Mouse (Mus musculus) urinary bladder, adult 18-20 months (tissue): Measurements from ENCODE around the gene Pnp.
"Not testable (repeated sequence)": the region's sequence is repeated elsewhere in the genome, so short reads cannot be mapped to it uniquely, and the experiment has no call there.

Source experiments
- DNase-seq, 2 experiments: peaks; one replicate each; pipeline ENCODE4 v3.0.0; 2022; ENCODE audit warnings: low spot score in 2 of 2, mixed read lengths in 2 of 2

The Pnp gene

DNA sequence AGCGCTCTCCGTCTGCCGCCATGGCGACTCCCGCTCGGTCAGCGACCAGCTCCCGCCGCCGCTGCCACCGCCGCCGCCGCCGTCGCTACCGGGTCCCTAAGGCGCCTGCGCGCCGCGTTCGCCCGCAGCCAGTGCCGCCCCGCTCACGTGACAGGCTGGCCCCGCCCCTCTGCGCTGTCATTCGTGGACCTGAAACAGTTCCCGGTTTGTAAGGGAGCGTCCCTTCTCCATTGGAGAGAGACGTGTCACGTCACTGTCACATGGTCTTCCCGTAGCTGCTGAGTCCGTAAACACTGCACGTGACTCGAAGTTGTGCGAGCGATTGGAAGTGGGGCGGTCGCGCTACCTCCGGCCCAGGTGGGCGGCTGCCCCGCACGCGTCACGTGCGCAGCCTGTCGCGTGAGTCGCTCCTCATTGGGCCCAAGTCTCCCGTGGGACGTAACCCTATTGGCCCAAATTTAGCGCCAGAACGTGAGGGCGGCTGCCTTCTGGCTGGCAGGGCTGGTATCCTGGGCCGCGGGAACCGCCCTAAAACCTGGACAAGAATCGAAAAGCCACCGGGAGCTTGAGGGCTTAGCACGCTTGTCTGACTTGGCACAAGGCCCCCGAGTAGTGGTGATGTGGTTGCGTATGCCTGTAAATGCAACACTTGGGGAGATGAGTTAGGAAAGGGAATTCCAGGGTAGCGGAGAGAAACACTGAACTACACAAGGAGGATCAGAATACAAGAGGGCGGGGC is at the start of gene Pnp, which contains the start of gene Pip4p1:
TSS of gene Pnp (plus strand) at position 329 of the 739 bp plus-strand sequence.
TSS of gene Pip4p1 (minus strand) at position 103 of the 739 bp plus-strand sequence.
- DNase-seq, result peak; percentile 99

- DNase-seq, result no peak
Observed at GRCm38 (mm10) chr14:50891621-50892020, 39.3 kb upstream of the Pnp start.

DNA sequence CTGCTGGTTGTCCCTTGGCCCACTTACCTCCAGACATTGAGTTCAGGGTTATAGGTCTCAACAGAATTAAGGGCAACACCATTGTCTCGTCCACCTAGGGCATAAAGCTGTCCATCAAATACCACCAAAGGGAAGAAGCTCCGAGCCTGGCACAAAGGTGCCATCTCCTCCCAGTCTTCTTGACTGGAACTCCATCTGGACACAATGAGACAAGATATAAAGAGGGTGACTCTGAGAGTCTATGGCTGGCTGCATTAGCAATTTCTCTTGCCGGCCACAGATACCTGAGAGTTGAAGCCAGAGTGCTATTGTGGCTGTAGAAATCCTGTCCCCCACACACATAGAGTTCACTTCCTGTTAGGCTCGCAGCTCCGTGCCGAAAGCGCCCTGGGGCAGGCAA is 38.8 kb upstream of the Pnp start:
- no peak for DNase-seq

DNA sequence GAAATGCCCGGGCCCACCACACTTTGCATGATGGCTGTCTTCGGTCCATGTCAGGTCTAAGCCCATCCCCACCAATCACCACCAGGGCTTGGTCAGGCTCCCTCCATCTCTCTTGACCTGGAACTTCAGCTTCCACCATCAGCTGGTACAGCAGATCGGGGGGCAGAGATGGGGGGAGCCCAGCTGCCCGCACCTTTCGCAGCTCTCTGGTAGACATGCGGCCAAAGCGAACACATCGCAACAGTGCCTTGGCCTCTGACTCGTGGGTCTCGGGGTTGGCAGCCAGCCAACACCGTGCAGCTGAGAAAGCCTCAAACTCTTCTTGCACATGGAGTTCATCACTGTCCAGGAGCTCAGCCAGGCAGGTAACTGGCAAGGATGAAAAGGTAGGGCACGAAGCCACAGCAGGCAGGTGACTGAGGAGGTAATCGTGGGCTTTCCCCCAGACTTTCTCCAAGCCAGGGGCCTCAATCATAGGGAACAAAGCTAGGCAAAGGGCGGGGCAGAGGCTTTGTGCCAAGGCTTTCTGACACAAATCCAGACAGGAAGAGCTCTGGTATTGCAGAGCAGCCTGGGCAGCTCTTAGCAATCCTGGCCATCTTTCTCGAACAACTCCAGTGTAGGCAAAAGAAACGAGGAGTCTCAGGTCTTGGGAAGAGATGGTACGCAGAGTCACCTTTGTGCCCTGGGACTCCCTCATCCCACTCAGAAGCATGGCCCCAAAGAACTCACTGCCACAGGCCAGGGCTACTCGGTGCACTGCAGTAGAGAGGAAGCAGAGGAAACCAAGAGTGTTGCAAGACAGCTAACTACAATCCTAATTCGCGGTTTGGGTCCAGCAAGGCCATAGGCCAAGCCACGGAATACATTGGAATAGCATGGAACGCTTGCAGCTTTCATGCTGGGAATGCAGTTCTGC is 38.1 kb upstream of the Pnp start:
- DNase-seq, result no peak

- DNase-seq, result no peak
Observed at GRCm38 (mm10) chr14:50895407-50895806, 35.5 kb upstream of the Pnp start.

DNA sequence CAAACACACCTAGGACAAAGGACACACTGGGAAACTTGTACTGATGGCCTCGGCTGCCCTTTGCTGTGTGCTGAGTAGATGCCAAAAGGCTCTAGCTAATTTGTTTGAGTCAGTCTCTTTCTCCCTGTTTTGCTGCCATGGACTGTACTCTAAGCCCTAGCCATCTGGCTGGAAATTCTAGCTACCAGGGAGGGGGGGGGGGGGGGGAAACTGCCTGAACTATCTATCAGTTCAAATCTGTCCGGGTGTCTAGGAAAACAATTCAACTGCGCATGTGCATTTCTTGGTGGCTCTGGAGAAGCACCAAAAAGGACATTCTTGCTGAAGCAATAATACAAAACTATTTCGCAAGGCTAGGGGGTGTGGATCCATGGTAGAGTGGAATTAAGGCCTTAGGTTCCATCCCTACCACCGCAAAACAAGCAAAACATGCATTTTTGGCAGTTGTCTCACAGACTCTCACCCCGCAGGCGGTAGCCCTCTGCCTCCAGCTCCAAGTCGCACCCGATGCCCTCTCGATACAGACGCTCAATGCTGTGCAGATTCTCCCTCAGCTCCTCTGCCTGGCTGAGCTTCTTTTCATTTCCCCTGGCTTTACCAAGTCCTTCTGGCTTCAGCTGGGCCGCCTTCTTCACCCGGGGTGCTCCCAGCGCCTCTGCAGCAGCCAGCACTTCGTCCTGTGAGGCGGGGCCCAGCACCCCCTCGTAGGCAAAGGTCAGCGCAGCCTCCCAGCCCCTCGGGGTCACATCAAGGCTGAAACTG is 34.7 kb upstream of the Pnp start:
- peak; percentile 33 to 62 for DNase-seq

DNA sequence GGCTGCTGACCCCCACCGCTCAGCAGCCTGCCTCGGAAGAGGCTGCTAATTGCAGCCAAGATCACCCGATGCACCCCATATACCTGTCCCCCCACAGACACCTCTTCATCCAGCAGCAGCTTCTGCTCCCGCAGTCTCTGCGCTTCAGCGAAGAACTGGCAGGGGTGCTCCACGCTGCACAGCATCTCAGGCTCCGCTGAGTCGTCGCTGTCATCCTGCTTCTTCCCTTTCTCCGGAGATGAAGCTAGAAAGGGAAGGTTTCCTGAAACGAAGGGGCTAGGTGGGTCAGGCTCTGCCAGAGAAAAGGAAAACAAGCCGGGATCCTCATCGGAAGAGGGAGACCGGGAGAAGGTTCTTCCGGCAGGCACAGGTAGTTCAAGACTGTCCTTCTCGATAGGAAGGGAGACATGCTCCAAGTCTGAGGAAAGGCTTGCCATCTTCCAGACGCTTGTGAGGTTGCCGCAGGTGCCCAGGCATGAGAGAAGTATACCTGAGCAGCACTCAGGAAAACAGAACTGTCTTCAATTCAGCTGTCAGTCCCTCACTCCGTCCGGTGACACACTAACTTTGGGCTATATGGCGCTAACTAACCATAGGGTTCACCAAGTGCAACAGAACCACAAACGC is 34.0 kb upstream of the Pnp start:
- DNase-seq, result peak in 1 of 2 experiments; percentile 7

DNA sequence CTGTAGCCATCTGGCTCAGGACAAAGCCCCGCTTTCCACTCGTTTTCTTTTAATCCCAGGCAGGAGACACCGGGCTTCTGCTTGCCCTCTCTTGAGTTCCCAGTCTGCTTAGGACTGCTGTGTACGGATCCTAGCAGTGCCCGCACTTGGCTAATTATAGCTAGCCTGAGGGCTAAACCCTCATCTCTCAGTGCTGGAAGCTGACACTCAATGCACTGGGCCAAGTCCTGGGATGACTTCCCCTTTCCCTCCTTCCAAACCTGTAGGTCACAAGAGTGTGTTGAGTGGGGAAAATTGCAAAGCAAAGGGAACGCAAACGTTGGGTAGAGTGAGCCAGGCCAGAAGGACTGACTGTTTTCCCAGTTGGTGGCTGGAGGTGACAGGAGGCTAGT is 33.5 kb upstream of the Pnp start, which contains the start of gene Klhl33:
TSS of gene Klhl33 (minus strand) at position 134 of the 392 bp plus-strand sequence.
- no peak for DNase-seq

- DNase-seq, result not testable (repeated sequence)
Observed at GRCm38 (mm10) chr14:50897992-50898391, 32.9 kb upstream of the Pnp start.

GRCm38 (mm10) chr14:50903973-50904827 is 26.7 kb upstream of the Pnp start:
- DNase-seq, result no peak

GRCm38 (mm10) chr14:50904828-50905129 is 26.1 kb upstream of the Pnp start:
- DNase-seq, result no peak

DNA sequence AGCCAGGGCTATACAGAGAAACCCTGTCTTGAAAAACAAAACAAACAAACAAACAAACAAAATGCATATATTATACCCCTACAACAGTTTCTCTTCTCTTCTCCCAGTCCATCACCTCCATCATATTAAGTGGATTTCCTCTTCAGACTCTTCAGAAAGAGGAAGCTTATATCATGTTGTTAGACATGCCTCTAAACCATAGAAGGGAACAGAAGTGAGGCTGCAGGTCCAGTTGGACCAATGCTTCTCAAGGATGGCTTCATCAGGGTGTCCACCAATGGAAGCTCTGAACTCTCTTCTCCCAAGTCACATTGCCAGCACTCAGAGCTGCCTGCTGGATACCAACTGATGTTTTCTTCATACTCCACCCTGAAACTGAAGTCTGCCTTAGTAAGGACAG is 25.6 kb upstream of the Pnp start:
- DNase-seq, result not testable (repeated sequence)

DNA sequence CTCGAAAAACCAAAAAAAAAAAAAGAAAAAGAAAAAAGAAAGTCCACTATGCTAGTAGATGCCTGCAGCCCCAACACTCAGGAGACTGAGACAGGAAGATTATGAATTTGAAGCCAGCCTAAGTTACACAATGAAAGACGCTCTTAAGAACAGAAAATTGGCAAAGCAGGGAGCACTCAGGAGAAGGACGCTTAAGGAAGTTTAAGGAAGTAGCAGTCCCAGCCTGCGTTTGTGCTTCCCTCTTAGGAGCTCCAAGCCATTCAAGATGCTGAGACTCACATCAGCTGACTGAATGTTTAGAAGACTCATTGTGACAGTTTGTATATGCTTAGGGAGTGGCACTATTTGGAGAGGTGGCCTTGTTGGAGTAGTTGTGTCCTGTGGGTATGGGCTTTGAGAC is 22.8 kb upstream of the Pnp start:
- DNase-seq, result no peak

DNA sequence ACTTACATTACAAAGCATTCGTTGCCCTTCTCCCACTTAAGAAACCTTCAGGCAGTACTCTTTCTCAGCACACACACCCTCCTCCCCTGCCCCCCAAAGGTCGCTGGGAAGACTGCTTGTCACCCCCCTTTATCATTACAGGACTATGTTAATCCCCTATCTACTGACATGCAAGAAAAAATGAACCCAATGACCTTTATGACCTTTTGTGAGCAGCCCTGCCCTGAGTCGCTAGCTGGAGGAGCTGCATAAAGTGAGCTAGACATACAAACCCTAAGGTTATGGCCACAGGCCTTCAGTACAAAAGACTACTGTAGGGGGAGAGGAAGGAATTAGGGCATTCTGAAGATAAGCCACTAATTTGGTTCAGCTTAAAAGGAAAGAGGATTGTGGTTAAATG is 19.5 kb upstream of the Pnp start:
- no peak for DNase-seq

DNA sequence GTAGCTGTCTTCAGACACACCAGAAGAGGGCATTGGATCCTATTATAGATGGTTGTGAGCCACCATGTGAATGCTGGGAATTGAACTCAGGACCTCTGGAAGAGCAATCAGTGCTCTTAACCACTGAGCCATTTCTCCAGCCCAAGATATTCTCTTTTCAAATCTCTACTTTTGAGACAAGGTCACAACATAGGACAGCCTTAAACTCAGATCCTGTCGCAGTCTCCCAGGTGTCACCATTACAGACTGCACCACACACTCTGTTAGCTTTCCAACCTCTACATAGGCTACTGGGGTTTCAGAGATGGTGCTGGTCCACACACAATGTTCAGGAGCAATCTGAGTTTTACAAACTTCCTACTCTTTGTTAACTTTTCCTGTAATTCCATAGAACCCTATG is 7.4 kb upstream of the Pnp start:
- DNase-seq, result not testable (repeated sequence)

DNA sequence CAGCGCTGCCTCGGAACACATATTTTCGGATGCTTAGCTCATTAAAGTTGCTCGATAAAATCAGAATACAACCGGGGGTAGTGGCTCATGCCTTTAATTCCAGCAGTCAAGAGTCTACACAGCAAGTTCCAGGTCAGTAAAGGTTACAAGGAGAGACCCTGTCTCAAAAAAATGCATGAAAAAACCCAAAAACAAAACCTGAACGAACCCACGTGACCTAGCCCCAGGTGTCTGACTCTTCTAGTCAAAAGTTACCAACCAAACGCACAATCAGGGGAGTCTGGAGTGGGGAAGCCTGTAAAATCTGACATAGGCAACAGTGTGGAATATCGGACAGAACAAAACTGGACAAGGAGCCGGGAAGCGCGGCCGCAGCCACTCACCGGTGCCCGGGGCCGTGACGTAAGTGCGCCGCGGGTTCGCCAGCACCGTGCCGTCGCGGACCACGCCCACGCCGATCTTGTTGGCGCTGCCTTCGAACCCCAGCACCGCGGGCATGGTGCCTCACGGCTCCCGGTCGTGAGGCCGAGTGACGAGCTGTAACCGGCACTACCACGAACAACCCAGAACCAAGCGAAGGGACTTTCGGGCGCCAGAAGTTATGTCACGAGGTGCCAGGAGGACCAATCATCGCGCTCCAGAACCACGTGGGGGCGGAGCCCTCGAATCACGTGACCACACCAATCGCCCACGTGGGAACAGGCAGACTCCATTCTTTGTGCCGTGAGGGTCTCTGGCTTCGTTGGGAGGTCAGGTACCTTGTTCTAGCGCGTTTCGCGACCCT is 6.4 kb upstream of the Pnp start, which contains the start of the genes Osgep and Apex1:
TSS of gene Osgep (minus strand) at position 613 of the 784 bp plus-strand sequence.
TSS of gene Apex1 (plus strand) at position 688 of the 784 bp plus-strand sequence.
- peak; percentile 93 to 97 for DNase-seq

GRCm38 (mm10) chr14:50925111-50925920 is 5.6 kb upstream of the Pnp start:
- DNase-seq, result no peak

- DNase-seq, result no peak
Observed at GRCm38 (mm10) chr14:50927366-50927765, 3.5 kb upstream of the Pnp start.

- no peak for DNase-seq
Observed at GRCm38 (mm10) chr14:50929951-50930350, 931 bp upstream of the Pnp start.
